Mouse (Mus musculus) neural tube, embryonic 14.5 days (tissue): ENCODE measurements around the gene Cyb5d2. TPM values are rescaled to one million over a fixed set of nuclear protein-coding genes. Genes with fewer than 3 reads are reported as not detected.
"Not testable (repeated sequence)": the region's sequence is repeated elsewhere in the genome, so short reads cannot be mapped to it uniquely, and the experiment has no call there.

ENCODE experiments used
- ATAC-seq: fragments of 200-750 bp; cut with Nextera tagmentation; 2 replicates; pipeline ENCODE4 v1.8.0; 2017; ENCODE audit warnings: low read depth, mild to moderate bottlenecking, moderate TSS enrichment, moderate library complexity
- H3K27ac ChIP-seq: fragments of 300-500 bp; sonication (generic); 2 replicates; pipeline ENCODE4 v1.5.1; 2014; ENCODE audit warnings: low read depth, mild to moderate bottlenecking, control low read depth, low read length, moderate library complexity, mixed read lengths
- H3K27me3 ChIP-seq: fragments of 300-500 bp; sonication (generic); 2 replicates; pipeline ENCODE4 v1.6.1; 2014; ENCODE audit warnings: low read length; ENCODE audit not compliant: control insufficient read depth, insufficient read depth
- H3K36me3 ChIP-seq: fragments of 300-500 bp; sonication (generic); 2 replicates; pipeline ENCODE4 v1.6.1; 2014; ENCODE audit warnings: low read length, mixed read lengths; ENCODE audit not compliant: control insufficient read depth, insufficient read depth
- H3K4me1 ChIP-seq: fragments of 300-500 bp; sonication (generic); 2 replicates; pipeline ENCODE4 v1.6.1; 2014; ENCODE audit warnings: low read length; ENCODE audit not compliant: control insufficient read depth, insufficient read depth
- H3K4me2 ChIP-seq: fragments of 300-500 bp; sonication (generic); 2 replicates; pipeline ENCODE4 v1.6.1; 2014; ENCODE audit warnings: mild to moderate bottlenecking, low read depth, low read length, control low read depth
- H3K4me3 ChIP-seq: fragments of 300-500 bp; sonication (generic); 2 replicates; pipeline ENCODE4 v1.5.1; 2014; ENCODE audit warnings: low read depth, low read length, control low read depth, mixed read lengths
- H3K9ac ChIP-seq: fragments of 300-500 bp; sonication (generic); replicated peaks from 2 replicates; pipeline ENCODE4 v1.6.1; 2014; ENCODE audit warnings: low read depth, mild to moderate bottlenecking, control low read depth, low read length, mixed read lengths
- H3K9me3 ChIP-seq: fragments of 300-500 bp; sonication (generic); 2 replicates; pipeline ENCODE4 v1.6.1; 2016; ENCODE audit warnings: low read length; ENCODE audit not compliant: control insufficient read depth
- WGBS: fragments of 180-500 bp; shearing (Covaris S2); extraction: QIAGEN DNeasy Blood & Tissue Kit; methylation state at CpG from one replicate; pipeline ENCODE4 v1.1.7; 2014; 5-methylcytosine and 5-hydroxymethylcytosine counted together
- polyA plus RNA-seq: library from polyadenylated mRNA; unstranded; fragments of >200 nt; fragmentation: Nextera tagmentation; extraction: Ambion mirVana; gene quantifications from 2 replicates; pipeline ENCODE4 v1.2.1, GENCODE M21; 2014

Gene Cyb5d2
- polyA plus RNA-seq, 1 experiment from 2014 or later: 8.9 TPM

DNA sequence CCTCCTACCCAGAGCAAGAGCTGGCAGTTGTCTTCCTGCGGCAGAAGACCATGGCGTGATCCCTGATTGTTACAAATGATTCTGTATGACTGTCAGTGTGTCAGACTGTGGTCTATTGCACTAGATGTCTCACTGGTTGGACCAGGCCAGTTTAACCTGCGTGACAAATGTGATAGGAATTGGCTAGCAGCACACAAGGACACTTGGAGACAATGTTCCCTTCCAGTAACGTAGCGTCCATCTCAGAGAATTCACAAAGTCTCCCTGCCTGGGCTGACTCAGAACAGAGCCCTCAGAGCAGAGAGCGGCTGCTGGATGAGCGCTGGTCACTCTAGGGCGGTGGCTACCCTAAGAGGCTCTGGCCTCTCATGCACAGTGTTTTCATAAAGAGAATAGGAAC lies 28.2 kb downstream of the Cyb5d2 start:
- Histone ChIP-seq H3K27me3 (no peaks in the 10 kb centered on the region), H3K4me1 (no peaks in the 10 kb centered on the region), H3K9me3 (no peaks in the 10 kb centered on the region), H3K4me3 (no peak overlapping the region), H3K4me2 (no peak overlapping the region), H3K9ac (no peak overlapping the region), H3K36me3 (peaks cover 43% of the 10 kb centered on the region), H3K27ac (no peak overlapping the region)
- 94% methylated on average over 8 of the region's 8 CpGs for WGBS
- no peak for ATAC-seq

DNA sequence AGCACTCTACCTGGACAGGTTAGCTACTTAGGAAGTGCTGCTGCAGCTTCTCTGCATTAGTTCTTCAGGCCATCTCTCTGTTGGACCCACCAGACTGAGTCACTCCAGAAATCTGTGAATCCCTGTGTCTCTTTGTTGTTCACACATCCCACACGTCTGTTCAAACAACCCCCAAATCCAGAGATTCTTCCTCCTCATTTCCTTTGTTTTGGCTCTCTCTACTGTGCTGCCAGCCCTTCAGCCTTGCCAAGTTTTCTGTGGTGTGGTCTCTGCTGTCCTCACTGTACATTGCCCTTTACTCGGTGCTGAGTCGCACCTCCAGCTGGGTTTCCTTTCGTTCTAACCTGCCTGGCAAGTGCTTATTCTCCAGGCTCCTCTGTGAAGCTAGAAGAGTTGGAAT lies 31.7 kb downstream of the Cyb5d2 start:
- Histone ChIP-seq H3K27me3 (no peaks in the 10 kb centered on the region), H3K4me3 (no peak overlapping the region), H3K9ac (no peak overlapping the region), H3K27ac (no peak overlapping the region), H3K9me3 (no peaks in the 10 kb centered on the region), H3K4me1 (no peaks in the 10 kb centered on the region), H3K36me3 (peaks cover 51% of the 10 kb centered on the region), H3K4me2 (no peak overlapping the region)
- no peak for ATAC-seq
- WGBS: 89% methylated on average over 4 of the region's 4 CpGs

DNA sequence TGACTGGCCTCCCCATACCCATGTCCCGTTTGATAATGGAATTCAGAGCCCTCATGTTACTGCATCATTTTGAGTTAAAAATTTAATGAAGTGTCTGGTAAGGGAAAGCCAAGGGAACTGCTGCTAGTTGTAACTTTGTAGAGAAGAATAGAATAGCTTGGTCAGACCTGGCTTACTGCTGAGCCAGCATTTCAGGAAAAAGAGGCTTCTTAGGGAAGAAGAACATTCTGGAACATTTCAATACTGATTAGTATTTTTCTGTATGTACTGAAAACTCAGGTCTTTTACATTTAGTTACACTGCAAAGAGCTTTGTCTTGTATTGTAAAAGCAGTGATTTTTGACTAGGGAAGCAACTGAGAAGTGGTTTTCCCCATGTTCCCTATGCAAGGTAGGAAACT lies 35.2 kb downstream of the Cyb5d2 start:
- Histone ChIP-seq H3K4me2 (no peak overlapping the region), H3K36me3 (peaks cover 54% of the 10 kb centered on the region), H3K4me1 (no peaks in the 10 kb centered on the region), H3K27me3 (no peaks in the 10 kb centered on the region), H3K27ac (no peak overlapping the region), H3K9ac (no peak overlapping the region), H3K9me3 (no peaks in the 10 kb centered on the region), H3K4me3 (no peak overlapping the region)
- WGBS: 95% methylated on average over 1 of the region's 1 CpGs
- ATAC-seq: no peak

DNA sequence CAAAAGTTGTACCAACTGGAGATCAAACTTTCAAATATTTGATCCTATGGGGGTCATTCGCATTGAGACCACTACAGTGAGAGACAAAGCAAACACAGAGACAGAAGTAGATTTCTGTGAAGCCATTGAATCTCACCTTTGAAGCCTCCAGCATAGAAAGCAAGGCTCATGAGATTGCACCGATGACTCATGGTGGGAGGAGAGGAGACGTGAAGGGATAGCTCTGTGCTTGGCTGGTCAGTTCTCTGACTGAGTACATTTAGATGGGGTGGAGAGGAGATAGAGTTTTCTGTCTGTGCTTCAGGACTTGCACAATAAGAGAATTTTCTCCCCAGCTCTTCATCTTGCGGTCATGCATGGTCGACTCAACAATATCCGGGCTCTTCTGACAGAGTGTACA lies 36.4 kb downstream of the Cyb5d2 start:
- Histone ChIP-seq H3K27ac (no peak overlapping the region), H3K36me3 (peaks cover 61% of the 10 kb centered on the region)
- 96% methylated on average over 6 of the region's 6 CpGs for WGBS

DNA sequence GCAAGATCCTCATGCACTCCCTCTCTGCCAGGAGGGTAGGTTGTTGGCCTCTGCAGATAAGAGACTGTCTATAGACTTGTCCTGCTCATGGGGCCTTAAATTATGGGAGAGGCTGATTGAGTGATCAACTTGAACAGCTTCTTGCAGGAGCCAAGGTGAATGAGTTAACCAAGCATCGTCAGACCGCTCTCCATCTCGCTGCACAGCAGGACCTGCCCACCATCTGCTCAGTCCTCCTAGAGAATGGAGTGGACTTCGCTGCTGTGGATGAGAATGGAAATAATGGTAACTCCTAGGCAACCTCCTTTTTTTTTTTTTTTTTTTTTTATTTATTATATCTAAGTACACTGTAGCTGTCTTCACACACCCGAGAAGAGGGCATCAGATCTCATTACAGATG lies 37.6 kb downstream of the Cyb5d2 start:
- peaks cover 62% of the 10 kb centered on the region for H3K36me3 ChIP-seq

More for the DNA sequence above, 36.4 kb downstream of the Cyb5d2 start:
- Histone ChIP-seq H3K9me3 (no peaks in the 10 kb centered on the region), H3K27me3 (no peaks in the 10 kb centered on the region), H3K9ac (no peak overlapping the region), H3K4me3 (no peak overlapping the region), H3K4me2 (no peak overlapping the region), H3K4me1 (no peaks in the 10 kb centered on the region)
- no peak for ATAC-seq

DNA sequence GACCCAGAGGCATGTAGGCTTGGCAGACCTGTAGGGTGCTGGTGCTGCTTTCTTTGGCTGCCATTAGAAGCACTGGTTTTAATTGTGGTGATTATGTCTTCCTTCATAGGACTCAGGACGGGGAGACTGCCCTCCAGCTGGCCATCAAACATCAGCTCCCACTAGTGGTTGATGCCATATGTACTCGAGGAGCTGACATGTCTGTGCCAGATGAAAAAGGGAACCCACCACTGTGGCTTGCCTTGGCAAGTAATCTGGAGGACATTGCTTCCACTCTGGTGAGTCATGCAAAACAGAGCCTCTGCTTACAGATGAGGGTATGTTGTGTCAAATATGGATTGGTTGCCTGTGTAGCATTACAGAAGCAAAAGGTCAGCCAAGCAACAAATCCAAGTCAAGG lies 44.0 kb downstream of the Cyb5d2 start:
- no peak for ATAC-seq
- no peak overlapping the region for H3K4me2 ChIP-seq
- WGBS: 60% methylated on average over 2 of the region's 2 CpGs
- no peaks in the 10 kb centered on the region for H3K27me3 ChIP-seq
- no peak overlapping the region for H3K27ac ChIP-seq
- H3K36me3 ChIP-seq: peaks cover 73% of the 10 kb centered on the region
- no peaks in the 10 kb centered on the region for H3K9me3 ChIP-seq
- no peak overlapping the region for H3K9ac ChIP-seq
- no peaks in the 10 kb centered on the region for H3K4me1 ChIP-seq
- H3K4me3 ChIP-seq: no peak overlapping the region

More for the DNA sequence above, 37.6 kb downstream of the Cyb5d2 start:
- no peaks in the 10 kb centered on the region for H3K4me1 ChIP-seq
- H3K4me2 ChIP-seq: no peak overlapping the region
- H3K9me3 ChIP-seq: no peaks in the 10 kb centered on the region
- H3K4me3 ChIP-seq: no peak overlapping the region
- H3K27ac ChIP-seq: no peak overlapping the region
- no peaks in the 10 kb centered on the region for H3K27me3 ChIP-seq
- WGBS: 93% methylated on average over 5 of the region's 5 CpGs
- ATAC-seq: no peak
- H3K9ac ChIP-seq: no peak overlapping the region

DNA sequence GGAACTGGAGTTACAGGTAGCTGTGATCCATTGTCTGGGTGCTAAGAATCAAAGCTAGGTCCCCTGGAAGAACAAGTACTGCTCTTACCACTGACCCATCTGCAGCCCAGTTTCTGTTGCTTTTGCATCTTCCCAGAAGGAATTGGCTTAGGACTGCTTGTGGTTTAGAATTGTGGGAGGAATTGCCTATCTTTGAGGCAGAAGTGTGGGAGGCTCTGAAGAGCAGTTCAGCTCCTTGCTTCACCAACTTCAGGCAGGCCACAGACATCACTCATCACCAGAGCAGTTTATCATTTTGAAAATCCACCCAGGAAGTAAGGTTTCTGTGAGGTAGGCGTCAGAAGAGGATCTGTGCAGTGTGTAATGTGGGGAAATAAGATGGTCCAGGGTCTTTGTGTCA lies 56.9 kb downstream of the Cyb5d2 start:
- H3K9me3 ChIP-seq: no peaks in the 10 kb centered on the region
- H3K27me3 ChIP-seq: no peaks in the 10 kb centered on the region
- no peaks in the 10 kb centered on the region for H3K4me1 ChIP-seq
- peaks cover 21% of the 10 kb centered on the region for H3K36me3 ChIP-seq
- H3K9ac ChIP-seq: no peak overlapping the region
- H3K27ac ChIP-seq: no peak overlapping the region
- 93% methylated on average over 1 of the region's 1 CpGs for WGBS
- ATAC-seq: no peak
- no peak overlapping the region for H3K4me2 ChIP-seq
- H3K4me3 ChIP-seq: no peak overlapping the region

DNA sequence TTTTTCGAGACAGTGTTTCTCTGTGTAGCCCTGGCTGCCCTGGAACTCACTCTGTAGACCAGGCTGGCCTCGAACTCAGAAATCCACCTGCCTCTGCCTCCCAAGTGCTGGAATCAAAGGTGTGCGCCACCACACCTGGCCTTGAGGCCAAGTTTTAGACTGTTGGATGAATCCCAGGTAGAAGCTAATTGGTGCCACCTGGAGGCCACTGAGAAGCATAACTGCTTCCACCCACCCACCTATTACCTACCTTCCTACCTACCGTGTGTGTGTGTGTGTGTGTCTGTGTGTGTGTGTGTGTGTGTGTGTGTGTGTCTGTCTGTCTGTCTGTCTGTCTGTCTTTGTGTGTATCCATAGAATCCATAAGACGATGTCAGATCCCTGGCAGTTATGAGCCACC lies 58.4 kb downstream of the Cyb5d2 start:
- H3K9me3 ChIP-seq, H3K4me1 ChIP-seq, H3K4me2 ChIP-seq, ATAC-seq, H3K4me3 ChIP-seq, H3K27ac ChIP-seq, H3K9ac ChIP-seq, H3K27me3 ChIP-seq: not testable (repeated sequence)
- 93% methylated on average over 5 of the region's 5 CpGs for WGBS
- peaks cover 23% of the 10 kb centered on the region for H3K36me3 ChIP-seq

DNA sequence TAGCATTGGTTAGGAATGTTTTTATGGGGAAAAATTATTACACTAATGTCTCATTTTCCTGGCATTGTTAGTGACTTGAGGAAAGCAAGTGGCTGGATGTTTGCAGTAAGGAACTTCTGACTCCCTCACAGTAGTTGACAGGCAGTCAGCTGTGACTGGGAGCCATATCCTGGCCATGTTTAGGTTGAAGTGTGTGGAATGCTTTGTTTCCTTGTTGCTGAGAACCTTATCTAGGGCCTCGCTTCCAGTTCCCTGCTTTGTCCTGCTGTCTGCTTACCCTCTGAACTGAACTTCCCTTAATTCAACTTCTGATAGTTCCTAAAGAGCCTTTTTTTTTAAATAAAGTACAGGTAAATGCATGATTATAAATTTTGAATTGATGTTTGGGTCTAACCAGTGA lies 59.6 kb downstream of the Cyb5d2 start:
- Histone ChIP-seq H3K36me3 (peaks cover 33% of the 10 kb centered on the region), H3K4me2 (no peak overlapping the region)

DNA sequence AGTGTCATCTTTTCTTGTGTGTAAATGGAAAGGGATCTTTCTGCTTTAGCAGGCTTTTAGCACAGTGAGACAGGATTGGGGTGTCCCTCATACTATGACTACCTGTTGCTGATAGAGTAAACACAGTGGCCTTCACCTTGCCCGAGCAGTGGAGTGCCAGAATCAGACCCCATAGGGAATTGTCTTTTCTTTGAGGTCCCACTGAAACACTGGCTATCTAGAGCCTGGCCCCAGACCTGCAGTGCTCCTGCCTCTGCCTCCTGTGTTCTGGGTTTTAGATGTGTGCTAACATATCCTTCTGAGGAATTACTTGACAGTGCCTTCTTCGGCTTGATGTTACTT lies 60.5 kb downstream of the Cyb5d2 start:
- Histone ChIP-seq H3K9ac (no peak overlapping the region), H3K4me2 (no peak overlapping the region), H3K27me3 (no peaks in the 10 kb centered on the region), H3K36me3 (peaks cover 38% of the 10 kb centered on the region), H3K9me3 (no peaks in the 10 kb centered on the region), H3K27ac (no peak overlapping the region), H3K4me1 (no peaks in the 10 kb centered on the region), H3K4me3 (no peak overlapping the region)
- ATAC-seq: no peak
- WGBS: 70% methylated on average over 2 of the region's 2 CpGs

More for the DNA sequence above, 59.6 kb downstream of the Cyb5d2 start:
- Histone ChIP-seq H3K9me3 (no peaks in the 10 kb centered on the region), H3K27ac (no peak overlapping the region), H3K4me3 (no peak overlapping the region), H3K9ac (no peak overlapping the region), H3K4me1 (no peaks in the 10 kb centered on the region), H3K27me3 (no peaks in the 10 kb centered on the region)
- 73% methylated on average over 1 of the region's 1 CpGs for WGBS
- ATAC-seq: no peak
